Mouse (Mus musculus): ENCODE data around the gene Ptpn14. TPM values are rescaled to one million over a fixed set of nuclear protein-coding genes. Genes with fewer than 3 reads are reported as not detected.

Ptpn14 gene
- total RNA-seq, 2 experiments from 2014 or later: 11.2 to 11.9 TPM

GRCm38 (mm10) chr1:189860942-189861315 is 132.9 kb downstream of the Ptpn14 start:
- no peak for DNase-seq (ENCODE audit: low spot score in 2 of 2)

GRCm38 (mm10) chr1:189863727-189864126 is 135.7 kb downstream of the Ptpn14 start:
- DNase-seq (ENCODE audit: low spot score in 2 of 2): no peak

- no peak for DNase-seq (ENCODE audit: low spot score in 2 of 2)
Measured at GRCm38 (mm10) chr1:189864301-189864700, 136.2 kb downstream of the Ptpn14 start.

- no peak for DNase-seq (ENCODE audit: low spot score in 2 of 2)
Measured at GRCm38 (mm10) chr1:189864846-189865560, 136.9 kb downstream of the Ptpn14 start.

GRCm38 (mm10) chr1:189866621-189867020 is 138.6 kb downstream of the Ptpn14 start:
- DNase-seq (ENCODE audit: low spot score in 2 of 2): no peak

- no peak for DNase-seq (ENCODE audit: low spot score in 2 of 2)
Measured at GRCm38 (mm10) chr1:189867034-189867433, 139.0 kb downstream of the Ptpn14 start.

- DNase-seq (ENCODE audit: low spot score in 2 of 2): no peak
Measured at GRCm38 (mm10) chr1:189867497-189867896, 139.4 kb downstream of the Ptpn14 start.

- no peak for DNase-seq (ENCODE audit: low spot score in 2 of 2)
Measured at GRCm38 (mm10) chr1:189868036-189868435, 140.0 kb downstream of the Ptpn14 start.

- no peak for DNase-seq (ENCODE audit: low spot score in 2 of 2)
Measured at GRCm38 (mm10) chr1:189869651-189870270, 141.7 kb downstream of the Ptpn14 start.

- DNase-seq (ENCODE audit: low spot score in 2 of 2): no peak
Measured at GRCm38 (mm10) chr1:189870539-189870938, 142.5 kb downstream of the Ptpn14 start.

- DNase-seq (ENCODE audit: low spot score in 2 of 2): no peak
Measured at GRCm38 (mm10) chr1:189871625-189872024, 143.6 kb downstream of the Ptpn14 start.

- no peak for DNase-seq (ENCODE audit: low spot score in 2 of 2)
Measured at GRCm38 (mm10) chr1:189872050-189872449, 144.0 kb downstream of the Ptpn14 start.

GRCm38 (mm10) chr1:189873591-189873990 is 145.5 kb downstream of the Ptpn14 start:
- no peak for DNase-seq (ENCODE audit: low spot score in 2 of 2)

- no peak for DNase-seq (ENCODE audit: low spot score in 2 of 2)
Measured at GRCm38 (mm10) chr1:189875439-189875861, 147.4 kb downstream of the Ptpn14 start.

- no peak for DNase-seq (ENCODE audit: low spot score in 2 of 2)
Measured at GRCm38 (mm10) chr1:189876162-189876561, 148.1 kb downstream of the Ptpn14 start.

- no peak for DNase-seq (ENCODE audit: low spot score in 2 of 2)
Measured at GRCm38 (mm10) chr1:189879212-189879611, 151.1 kb downstream of the Ptpn14 start.

GRCm38 (mm10) chr1:189879965-189880364 is 151.9 kb downstream of the Ptpn14 start:
- DNase-seq (ENCODE audit: low spot score in 2 of 2): no peak

GRCm38 (mm10) chr1:189880745-189881144 is 152.7 kb downstream of the Ptpn14 start:
- DNase-seq (ENCODE audit: low spot score in 2 of 2): no peak

GRCm38 (mm10) chr1:189882886-189883285 is 154.8 kb downstream of the Ptpn14 start:
- peak in 1 of 2 experiments; percentile 41 for DNase-seq (ENCODE audit: low spot score in 2 of 2)

- DNase-seq (ENCODE audit: low spot score in 2 of 2): peak; percentile 39 to 72
Measured at GRCm38 (mm10) chr1:189883531-189884170, 155.6 kb downstream of the Ptpn14 start.

GRCm38 (mm10) chr1:189884951-189885350 is 156.9 kb downstream of the Ptpn14 start:
- DNase-seq (ENCODE audit: low spot score in 2 of 2): no peak

- no peak for DNase-seq (ENCODE audit: low spot score in 2 of 2)
Measured at GRCm38 (mm10) chr1:189885975-189886374, 157.9 kb downstream of the Ptpn14 start.
